Mouse (Mus musculus) E14TG2a.4 (cell line): ENCODE results near the gene Ranbp9.

ENCODE experiments used
- CTCF ChIP-seq: conservative IDR thresholded peaks from 2 replicates; pipeline ENCODE4 v1.5.1; 2014; ENCODE audit warnings: low read length
- NANOG ChIP-seq: IDR thresholded peaks from 2 replicates; pipeline ENCODE4 v1.6.1; 2014; ENCODE audit warnings: borderline replicate concordance, low read length, mixed read lengths

DNA sequence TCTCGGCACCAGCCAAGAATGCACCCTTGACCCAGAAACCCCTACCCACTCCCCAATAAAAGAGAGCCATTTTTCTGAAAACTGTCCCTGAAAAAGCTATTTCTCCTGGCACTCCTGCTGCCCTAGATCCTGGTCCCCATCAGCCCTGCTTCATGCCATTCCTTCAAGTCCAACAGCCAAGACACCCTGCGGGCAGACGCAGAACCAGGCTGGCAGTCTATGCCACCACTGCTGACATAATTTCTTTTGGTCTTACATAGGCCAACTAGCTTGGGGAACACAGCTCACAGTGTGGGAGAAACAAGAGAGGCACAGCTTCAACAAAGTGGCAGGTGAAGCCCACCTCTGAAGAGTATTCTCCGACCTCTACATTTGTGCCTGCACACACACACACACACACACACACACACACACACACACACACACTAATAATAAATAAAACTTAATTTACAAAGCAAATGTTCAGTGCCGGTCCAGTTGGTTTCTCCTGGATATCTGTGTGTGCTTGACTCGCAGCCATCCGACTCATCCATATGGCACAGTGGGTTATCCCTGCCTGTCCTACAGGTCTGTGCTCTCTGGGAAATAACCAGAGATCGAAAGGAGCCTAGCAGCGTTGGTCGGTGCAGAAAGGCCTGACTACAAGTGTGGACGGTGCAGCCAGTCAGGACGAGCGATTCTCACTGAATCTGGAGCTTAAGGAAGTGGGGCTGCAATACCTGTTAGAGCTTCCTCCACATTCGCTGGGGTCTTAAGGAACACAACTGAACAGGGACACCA lies 124.5 kb downstream of the Ranbp9 start:
- TF ChIP-seq CTCF (no peak), NANOG (no peak)
